Mouse (Mus musculus) liver, embryonic 16.5 days (tissue): ENCODE results near the gene Gm10217. TPM values are rescaled to one million over a fixed set of nuclear protein-coding genes. Genes with fewer than 3 reads are reported as not detected.

Source experiments
- ATAC-seq: fragments of 200-750 bp; cut with Nextera tagmentation; 2 replicates; pipeline ENCODE4 v1.8.0; 2017; ENCODE audit warnings: low read depth, mild to moderate bottlenecking, moderate number of reproducible peaks, moderate library complexity
- H3K27ac ChIP-seq: fragments of 300-500 bp; sonication (generic); 2 replicates; pipeline ENCODE4 v1.5.1; 2014; ENCODE audit warnings: mild to moderate bottlenecking, low read length
- H3K27me3 ChIP-seq: fragments of 300-500 bp; sonication (generic); 2 replicates; pipeline ENCODE4 v1.6.1; 2014; ENCODE audit warnings: low read depth, low read length, mixed read lengths; ENCODE audit not compliant: control insufficient read depth, insufficient read depth
- H3K36me3 ChIP-seq: fragments of 300-500 bp; sonication (generic); 2 replicates; pipeline ENCODE4 v1.6.1; 2014; ENCODE audit warnings: mild to moderate bottlenecking; ENCODE audit not compliant: control insufficient read depth, insufficient read depth
- H3K4me1 ChIP-seq: fragments of 300-500 bp; sonication (generic); 2 replicates; pipeline ENCODE4 v1.6.1; 2014; ENCODE audit warnings: low read depth, low read length, mixed read lengths; ENCODE audit not compliant: control insufficient read depth
- H3K4me2 ChIP-seq: fragments of 300-500 bp; sonication (generic); 2 replicates; pipeline ENCODE4 v1.6.1; 2014; ENCODE audit warnings: low read depth, low read length, mixed read lengths
- H3K4me3 ChIP-seq: fragments of 300-500 bp; sonication (generic); 2 replicates; pipeline ENCODE4 v1.5.1; 2014; ENCODE audit warnings: low read depth, mild to moderate bottlenecking, low read length
- H3K9ac ChIP-seq: fragments of 300-500 bp; sonication (generic); 2 replicates; pipeline ENCODE4 v1.6.1; 2014; ENCODE audit warnings: low read depth, low read length
- H3K9me3 ChIP-seq: fragments of 300-500 bp; sonication (generic); replicated peaks from 2 replicates; pipeline ENCODE4 v1.6.1; 2016; ENCODE audit warnings: low read length; ENCODE audit not compliant: control insufficient read depth
- WGBS: fragments of 180-500 bp; shearing (Covaris S2); extraction: QIAGEN DNeasy Blood & Tissue Kit; methylation state at CpG from one replicate; pipeline ENCODE4 v1.1.7; 2014; ENCODE audit not compliant: insufficient replicate concordance; 5-methylcytosine and 5-hydroxymethylcytosine counted together
- polyA plus RNA-seq: library from polyadenylated mRNA; unstranded; fragments of >200 nt; fragmentation: Nextera tagmentation; extraction: Ambion mirVana; gene quantifications from 2 replicates; pipeline ENCODE4 v1.2.1, GENCODE M21; 2015

The Gm10217 gene
- polyA plus RNA-seq, result not detected in 2 replicates

GRCm38 (mm10) chr8:9863951-9864350 lies at the start of gene Gm10217:
Gene Gm10217, plus strand, starts transcription at chr8:9864251.
- no peaks in the 10 kb centered on the region for H3K9me3 ChIP-seq
- H3K4me1 ChIP-seq, result no peaks in the 10 kb centered on the region
- no peak within 1 kb of the TSS for H3K27ac ChIP-seq
- H3K9ac ChIP-seq, result no peak within 1 kb of the TSS
- ATAC-seq, result no peak
- no peak within 1 kb of the TSS for H3K4me2 ChIP-seq
- no peaks in the 10 kb centered on the region for H3K36me3 ChIP-seq
- 65% methylated on average over 3 of the region's 3 CpGs for WGBS
- no peak within 1 kb of the TSS for H3K4me3 ChIP-seq
- no peaks in the 10 kb centered on the region for H3K27me3 ChIP-seq

GRCm38 (mm10) chr8:9824770-9825169 lies 39.3 kb upstream of the Gm10217 start:
- no peaks in the 10 kb centered on the region for H3K4me1 ChIP-seq
- H3K27ac ChIP-seq, result no peak overlapping the region
- H3K4me3 ChIP-seq, result no peak overlapping the region
- no peaks in the 10 kb centered on the region for H3K9me3 ChIP-seq
- H3K4me2 ChIP-seq, result no peak overlapping the region
- H3K27me3 ChIP-seq, result no peaks in the 10 kb centered on the region
- ATAC-seq, result no peak
- H3K36me3 ChIP-seq, result no peaks in the 10 kb centered on the region
- WGBS, result 64% methylated on average over 8 of the region's 8 CpGs
- H3K9ac ChIP-seq, result no peak overlapping the region

GRCm38 (mm10) chr8:9840257-9840656 lies 23.8 kb upstream of the Gm10217 start:
- no peak overlapping the region for H3K4me2 ChIP-seq

GRCm38 (mm10) chr8:9859286-9859685 lies 4.8 kb upstream of the Gm10217 start:
- no peaks in the 10 kb centered on the region for H3K9me3 ChIP-seq
- no peak overlapping the region for H3K4me2 ChIP-seq
- no peaks in the 10 kb centered on the region for H3K36me3 ChIP-seq
- ATAC-seq, result no peak
- H3K4me1 ChIP-seq, result no peaks in the 10 kb centered on the region
- no peak overlapping the region for H3K4me3 ChIP-seq
- H3K9ac ChIP-seq, result no peak overlapping the region
- no peaks in the 10 kb centered on the region for H3K27me3 ChIP-seq
- 23% methylated on average over 2 of the region's 2 CpGs for whole genome bisulfite sequencing
- H3K27ac ChIP-seq, result no peak overlapping the region

More at GRCm38 (mm10) chr8:9840257-9840656, 23.8 kb upstream of the Gm10217 start:
- Histone ChIP-seq H3K9me3 (no peaks in the 10 kb centered on the region), H3K9ac (no peak overlapping the region), H3K27ac (no peak overlapping the region), H3K36me3 (no peaks in the 10 kb centered on the region), H3K4me3 (no peak overlapping the region), H3K4me1 (no peaks in the 10 kb centered on the region), H3K27me3 (no peaks in the 10 kb centered on the region)
- 76% methylated on average over 3 of the region's 3 CpGs for whole genome bisulfite sequencing
- no peak for ATAC-seq

- no peak overlapping the region for H3K9ac ChIP-seq
- ATAC-seq, result no peak
- H3K4me1 ChIP-seq, result no peaks in the 10 kb centered on the region
- WGBS, result 50% methylated on average over 10 of the region's 10 CpGs
- no peaks in the 10 kb centered on the region for H3K27me3 ChIP-seq
- no peaks in the 10 kb centered on the region for H3K9me3 ChIP-seq
- no peaks in the 10 kb centered on the region for H3K36me3 ChIP-seq
- H3K4me2 ChIP-seq, result no peak overlapping the region
- H3K27ac ChIP-seq, result no peak overlapping the region
- no peak overlapping the region for H3K4me3 ChIP-seq
Measured at GRCm38 (mm10) chr8:9860539-9861203, 3.4 kb upstream of the Gm10217 start.

- no peak for ATAC-seq
- H3K27ac ChIP-seq, result no peak overlapping the region
- H3K27me3 ChIP-seq, result no peaks in the 10 kb centered on the region
- H3K4me3 ChIP-seq, result no peak overlapping the region
- H3K9me3 ChIP-seq, result no peaks in the 10 kb centered on the region
- 66% methylated on average over 9 of the region's 9 CpGs for WGBS
- no peaks in the 10 kb centered on the region for H3K36me3 ChIP-seq
- no peak overlapping the region for H3K4me2 ChIP-seq
- no peaks in the 10 kb centered on the region for H3K4me1 ChIP-seq
- H3K9ac ChIP-seq, result no peak overlapping the region
Measured at GRCm38 (mm10) chr8:9865150-9865549, 1.1 kb downstream of the Gm10217 start.

DNA sequence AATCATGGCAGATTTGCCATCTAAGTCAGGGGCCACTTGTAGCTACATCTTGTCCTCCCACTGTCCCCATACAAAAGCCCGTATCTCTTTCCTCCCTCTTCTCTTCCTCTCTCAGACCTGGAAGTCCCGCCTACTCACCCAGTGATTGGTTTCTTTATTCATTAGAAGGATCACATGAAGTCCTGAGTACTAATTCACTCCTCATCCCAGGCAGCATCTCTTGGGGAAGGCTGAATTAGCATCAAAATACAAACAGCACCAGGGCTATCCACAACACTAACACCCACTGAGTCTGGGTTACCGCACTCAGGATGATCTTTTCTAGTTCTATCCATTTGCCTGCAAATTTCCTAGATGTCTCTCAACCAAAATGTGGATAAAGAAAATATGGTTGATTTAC lies 4.0 kb downstream of the Gm10217 start:
- no peak overlapping the region for H3K27ac ChIP-seq
- H3K9ac ChIP-seq, result no peak overlapping the region
- 47% methylated on average over 3 of the region's 3 CpGs for WGBS
- H3K4me2 ChIP-seq, result no peak overlapping the region
- no peaks in the 10 kb centered on the region for H3K9me3 ChIP-seq
- H3K4me3 ChIP-seq, result no peak overlapping the region
- no peaks in the 10 kb centered on the region for H3K4me1 ChIP-seq
- ATAC-seq, result no peak
- H3K36me3 ChIP-seq, result no peaks in the 10 kb centered on the region
- H3K27me3 ChIP-seq, result no peaks in the 10 kb centered on the region

DNA sequence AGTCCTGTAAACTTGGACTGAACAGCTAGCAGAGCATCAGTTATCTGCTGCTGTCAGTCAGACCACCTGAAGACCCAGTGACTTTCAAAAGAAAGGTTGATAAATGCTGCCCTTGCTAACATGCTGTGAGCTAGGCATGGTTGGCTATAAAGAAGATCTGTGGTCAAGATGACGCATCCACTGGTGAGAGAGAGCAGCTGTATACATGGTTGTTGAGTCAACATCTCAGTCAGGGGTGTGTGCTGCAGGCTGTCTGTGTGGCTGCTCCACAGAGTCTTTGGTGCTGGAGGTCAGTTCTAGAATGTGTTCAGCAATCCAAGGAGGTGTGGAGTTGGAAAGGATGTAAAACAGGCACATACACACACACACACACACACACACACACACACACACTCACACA lies 12.2 kb downstream of the Gm10217 start:
- no peak for ATAC-seq
- H3K27ac ChIP-seq, result no peak overlapping the region
- no peaks in the 10 kb centered on the region for H3K36me3 ChIP-seq
- H3K4me3 ChIP-seq, result no peak overlapping the region
- no peak overlapping the region for H3K4me2 ChIP-seq
- H3K4me1 ChIP-seq, result no peaks in the 10 kb centered on the region
- 41% methylated on average over 1 of the region's 1 CpGs for WGBS
- H3K9ac ChIP-seq, result no peak overlapping the region
- H3K9me3 ChIP-seq, result no peaks in the 10 kb centered on the region
- no peaks in the 10 kb centered on the region for H3K27me3 ChIP-seq

GRCm38 (mm10) chr8:9879921-9880320 lies 15.9 kb downstream of the Gm10217 start:
- WGBS, result 68% methylated on average over 4 of the region's 4 CpGs
- no peak overlapping the region for H3K4me3 ChIP-seq
- no peaks in the 10 kb centered on the region for H3K4me1 ChIP-seq
- H3K27me3 ChIP-seq, result no peaks in the 10 kb centered on the region
- ATAC-seq, result no peak
- no peaks in the 10 kb centered on the region for H3K36me3 ChIP-seq
- no peaks in the 10 kb centered on the region for H3K9me3 ChIP-seq
- no peak overlapping the region for H3K9ac ChIP-seq
- H3K27ac ChIP-seq, result no peak overlapping the region
- no peak overlapping the region for H3K4me2 ChIP-seq
